Mouse (Mus musculus) ES-E14 (cell line): ENCODE results near the gene S1pr5.
"Not testable (repeated sequence)": the region's sequence is repeated elsewhere in the genome, so short reads cannot be mapped to it uniquely, and the experiment has no call there.

Experiments used
- HCFC1 ChIP-seq: IDR thresholded peaks from 2 replicates; pipeline ENCODE4 v1.6.1; 2012; ENCODE audit warnings: low read length, inconsistent platforms, borderline replicate concordance; ENCODE audit not compliant: insufficient read depth
- ZNF384 ChIP-seq: IDR thresholded peaks from 2 replicates; pipeline ENCODE4 v1.6.1; 2012; ENCODE audit warnings: low read depth, low read length, inconsistent platforms

GRCm38 (mm10) chr9:21195736-21196505 is 52.3 kb downstream of the S1pr5 start:
- TF ChIP-seq HCFC1, ZNF384: not testable (repeated sequence)
